Mouse (Mus musculus): ENCODE data around the gene Cd7.
"Not testable (repeated sequence)": the region's sequence is repeated elsewhere in the genome, so short reads cannot be mapped to it uniquely, and the experiment has no call there.

Gene Cd7

DNA sequence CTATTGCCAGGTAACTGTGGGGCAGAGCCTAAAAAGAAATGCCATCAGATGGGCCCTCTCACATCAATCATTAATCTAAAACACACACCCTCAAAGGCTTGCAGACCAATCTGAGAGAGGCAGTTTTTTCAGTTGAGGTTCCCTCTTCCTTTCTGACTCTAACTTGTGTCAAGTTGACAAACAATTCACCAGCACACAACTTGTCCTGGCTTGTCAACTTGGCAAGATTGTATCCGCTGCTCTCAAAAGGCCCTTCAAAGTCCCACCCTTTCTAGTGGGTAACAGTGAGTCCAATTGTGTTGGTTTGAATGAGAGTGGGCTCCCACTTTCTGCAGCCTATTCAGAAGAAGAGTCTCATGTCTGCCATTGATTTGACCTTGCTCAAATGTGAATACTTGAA is 6.1 kb upstream of the Cd7 start:
- DNase-seq = no peak

DNA sequence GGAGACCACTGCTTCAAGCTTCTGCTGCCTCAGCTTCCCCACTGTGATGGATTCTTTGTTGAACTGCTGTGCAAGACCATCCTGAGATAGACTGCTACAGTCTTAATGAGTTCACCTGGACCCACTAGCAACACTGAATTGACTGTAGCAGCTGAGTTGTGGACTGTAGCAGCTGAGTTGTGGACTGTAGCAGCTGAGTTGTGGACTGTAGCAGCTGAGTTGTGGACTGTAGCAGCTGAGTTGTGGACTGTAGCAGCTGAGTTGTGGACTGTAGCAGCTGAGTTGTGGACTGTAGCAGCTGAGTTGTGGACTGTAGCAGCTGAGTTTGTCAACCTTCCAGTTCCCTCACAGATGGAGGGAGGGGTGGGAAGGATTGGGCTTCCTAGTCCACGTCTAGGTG is 3.8 kb upstream of the Cd7 start:
- not testable (repeated sequence) for DNase-seq

DNA sequence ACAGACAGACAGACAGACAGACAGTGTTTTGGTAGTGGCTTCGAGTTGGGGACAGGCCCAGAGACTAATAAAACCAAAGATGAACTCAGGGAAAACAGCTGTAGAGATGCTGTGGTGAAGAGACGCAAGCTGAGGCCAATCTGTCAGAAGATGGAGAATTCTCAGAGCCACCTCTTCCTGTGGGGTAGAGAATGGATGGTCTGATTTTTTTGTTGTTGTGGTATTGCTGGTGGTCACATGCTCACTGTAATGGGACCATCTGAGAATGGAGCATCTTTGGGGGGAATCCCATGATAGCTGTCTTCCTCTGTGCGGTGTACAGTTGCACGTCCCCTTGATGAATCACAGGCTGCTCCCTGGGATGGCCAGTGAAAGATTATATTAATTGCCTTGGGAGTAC is 3.3 kb upstream of the Cd7 start:
- no peak for DNase-seq

DNA sequence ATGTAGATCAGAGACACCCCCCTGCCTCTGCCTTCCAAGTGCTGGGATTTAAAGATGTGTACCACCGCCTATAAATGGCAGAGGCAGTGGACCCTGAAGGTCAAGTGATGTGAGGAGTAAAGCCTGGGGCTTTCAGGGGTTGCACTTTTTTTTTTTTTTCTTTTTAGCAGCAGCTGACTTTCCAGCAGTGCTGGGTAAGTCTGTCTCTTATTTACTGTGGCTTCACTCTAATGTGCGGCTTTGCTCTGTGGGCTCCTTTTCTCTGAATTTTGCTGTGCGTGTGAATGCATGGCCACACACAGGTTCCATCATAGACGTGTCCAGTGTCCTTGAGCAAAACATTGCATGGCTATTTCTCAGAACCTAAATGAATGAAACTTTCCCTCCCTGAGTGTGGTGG is 2.4 kb upstream of the Cd7 start:
- DNase-seq = no peak

DNA sequence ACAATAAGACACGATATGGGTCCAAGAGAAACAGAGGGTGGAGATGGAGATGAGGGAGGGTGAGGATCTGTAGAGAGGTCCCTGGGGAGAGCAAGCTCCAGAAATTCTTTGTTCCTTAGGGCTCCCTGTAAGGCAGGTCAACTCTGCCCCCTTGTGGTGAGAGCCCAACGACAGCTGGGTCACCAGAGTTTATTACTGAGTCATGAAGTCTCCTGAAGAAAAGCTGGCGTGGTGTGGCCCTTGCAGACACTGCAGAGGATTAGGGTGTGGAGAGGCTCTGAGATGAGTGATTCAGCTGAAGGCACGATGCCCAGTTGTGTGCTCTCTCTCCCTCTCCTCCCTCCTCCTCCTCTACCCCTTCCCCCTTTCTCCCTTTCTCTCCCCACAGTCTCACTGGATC is 2.0 kb upstream of the Cd7 start:
- DNase-seq = peak; percentile 84

DNA sequence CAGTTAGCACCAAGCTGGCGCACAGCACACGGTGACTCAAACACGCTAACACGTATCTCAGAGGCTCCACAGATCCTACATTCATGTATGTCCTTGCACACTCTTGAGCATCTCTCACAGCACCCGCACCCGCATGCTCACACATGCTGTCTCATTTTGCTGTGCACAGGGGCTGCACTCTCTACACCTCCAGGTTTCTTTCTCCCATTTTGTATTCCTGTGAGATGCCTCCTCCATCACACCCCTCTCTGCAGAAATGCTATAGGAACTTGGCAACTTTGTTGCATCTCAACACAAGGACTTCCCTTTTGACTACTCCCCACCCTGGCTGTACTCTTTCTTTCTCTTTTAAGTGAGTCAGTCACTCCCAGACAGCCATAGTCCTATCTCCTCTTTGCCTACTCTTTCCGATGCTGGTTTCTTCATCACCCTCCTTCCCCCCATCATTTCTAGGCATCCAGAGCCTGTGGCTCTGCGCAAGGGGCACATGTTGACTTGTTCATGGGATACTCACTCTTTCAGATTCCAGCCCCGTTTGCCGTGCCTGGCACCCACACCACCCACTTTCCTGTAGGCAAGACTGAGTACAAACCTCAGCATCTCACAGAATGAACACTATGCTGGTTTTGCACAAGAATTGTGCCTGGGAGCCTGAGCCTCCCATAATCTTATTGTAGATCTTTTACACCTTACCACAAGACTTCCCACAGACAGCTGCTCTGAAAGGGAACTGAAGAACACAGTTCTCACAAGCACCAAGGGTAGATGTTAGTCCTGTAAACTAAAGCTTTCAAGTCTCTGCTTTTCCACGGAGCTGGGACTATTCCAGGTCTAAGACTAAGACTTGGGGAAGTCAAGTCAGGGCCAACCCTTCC is 615 bp downstream of the Cd7 start:
- no peak for DNase-seq

DNA sequence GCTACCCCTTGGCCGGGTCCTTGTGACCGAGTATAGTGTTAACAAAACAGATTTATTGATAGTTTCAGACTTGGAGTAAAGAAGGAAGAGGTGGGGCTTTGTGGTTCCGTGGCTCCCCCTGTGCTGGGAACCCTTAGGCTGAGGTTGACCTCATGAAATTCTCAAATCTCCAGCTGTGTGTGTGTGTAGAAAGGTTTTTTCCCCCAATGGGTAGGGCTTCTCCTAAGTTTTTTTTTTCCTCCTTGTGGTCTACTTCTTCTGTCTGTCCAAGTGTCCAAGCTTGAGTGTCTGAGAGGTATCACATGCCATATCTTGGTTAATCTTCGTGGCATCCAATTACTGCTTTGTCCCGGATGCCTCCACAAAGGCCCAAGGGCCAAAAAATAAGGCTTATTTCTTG is 6.1 kb downstream of the Cd7 start:
- no peak for DNase-seq

DNA sequence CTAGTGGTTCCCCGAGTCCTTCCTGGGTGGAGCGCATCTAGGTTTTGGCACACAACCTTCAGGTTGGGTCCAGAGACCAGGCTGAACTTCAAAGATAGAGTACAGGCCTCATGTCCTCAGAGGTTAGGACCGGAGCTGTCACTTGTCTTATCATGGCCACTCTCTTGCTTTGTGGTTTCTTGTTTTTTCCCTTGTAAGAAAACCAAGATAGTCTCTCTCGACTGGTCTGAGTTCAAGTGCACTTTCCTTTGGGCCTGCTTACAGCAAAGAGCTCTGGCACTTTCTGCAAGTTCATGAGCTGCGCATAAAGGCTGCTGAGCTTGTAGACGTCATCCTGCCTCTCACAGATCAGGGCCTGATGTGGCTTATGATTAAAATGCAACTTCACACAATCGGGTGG is 12.0 kb downstream of the Cd7 start:
- DNase-seq = no peak

DNA sequence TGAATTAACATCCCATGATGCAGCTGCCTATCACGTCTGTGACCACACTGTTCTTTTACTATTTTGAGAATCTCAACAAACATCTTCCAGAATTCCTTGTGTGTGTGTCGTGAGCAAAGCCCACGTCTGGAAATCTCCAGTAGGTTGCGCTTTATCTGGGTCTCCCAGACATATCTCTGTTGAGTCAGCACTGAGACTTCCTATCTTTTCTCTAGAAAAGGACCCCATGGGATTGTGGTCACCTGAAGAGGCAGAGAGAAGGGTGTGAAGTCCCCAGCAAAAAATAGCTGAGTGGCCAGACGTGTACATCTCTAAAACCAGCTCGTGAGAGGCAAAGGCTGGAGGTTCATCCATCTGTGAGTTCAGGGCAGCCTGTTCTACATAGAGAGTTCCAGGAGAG is 15.1 kb downstream of the Cd7 start:
- DNase-seq = no peak

DNA sequence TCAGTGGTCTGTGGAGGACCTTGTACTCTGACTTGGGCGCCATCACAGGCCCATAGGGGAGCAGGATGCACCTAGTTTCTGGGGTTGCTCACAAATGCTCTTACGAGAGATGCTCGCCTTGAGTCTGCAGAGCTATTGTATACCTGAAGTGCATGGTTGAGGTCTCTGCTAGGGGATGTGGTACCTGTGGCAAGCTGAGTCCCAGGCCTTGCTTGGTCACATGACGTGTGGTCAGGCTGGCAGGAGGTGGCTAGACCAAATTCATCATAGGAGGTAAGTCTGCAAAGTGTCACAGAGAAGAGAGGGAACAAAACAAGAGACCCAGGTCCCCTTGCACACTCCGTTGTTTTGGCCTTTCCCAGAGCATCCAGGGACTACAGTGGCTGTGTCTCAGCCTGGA is 19.7 kb downstream of the Cd7 start:
- no peak for DNase-seq

DNA sequence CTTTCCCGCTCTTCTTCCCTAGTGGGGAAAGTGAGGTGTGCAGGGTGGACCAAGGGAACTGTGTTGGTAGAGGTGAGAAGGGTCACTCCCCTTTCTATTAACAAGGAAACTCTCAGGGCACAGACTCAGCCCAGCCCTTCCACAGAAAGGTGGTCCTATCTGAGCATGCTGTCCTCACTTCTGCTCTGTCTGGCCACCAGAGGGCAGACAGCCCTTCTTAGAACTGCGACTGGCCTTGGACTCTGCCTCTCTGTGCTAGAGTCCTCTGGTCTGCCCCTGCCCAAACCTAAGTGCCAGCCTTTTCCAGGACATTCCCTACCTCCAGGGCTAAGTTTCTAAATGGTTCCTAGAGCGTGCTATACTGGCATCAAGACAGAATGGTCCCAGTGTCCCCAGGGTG is 21.5 kb downstream of the Cd7 start:
- peak; percentile 76 for DNase-seq

DNA sequence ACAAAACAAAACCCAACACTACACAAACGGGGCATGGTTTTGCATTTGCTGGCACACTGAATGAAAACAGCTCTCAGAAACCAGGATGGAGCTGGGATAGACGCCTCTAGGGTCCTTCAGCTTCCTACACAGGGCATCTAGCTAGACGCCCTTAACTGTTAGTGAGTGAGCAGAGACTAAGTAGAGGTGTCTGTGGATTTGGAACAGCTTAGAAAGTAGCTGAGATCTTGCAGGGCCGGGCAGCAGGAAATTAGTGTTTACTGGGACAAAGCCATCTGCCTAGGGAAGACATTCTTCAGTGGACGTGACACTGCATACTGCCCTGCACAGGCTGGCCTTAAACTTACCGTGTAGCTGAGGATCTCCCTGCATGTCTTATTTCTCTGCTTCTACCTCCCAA is 23.7 kb downstream of the Cd7 start:
- DNase-seq = no peak

DNA sequence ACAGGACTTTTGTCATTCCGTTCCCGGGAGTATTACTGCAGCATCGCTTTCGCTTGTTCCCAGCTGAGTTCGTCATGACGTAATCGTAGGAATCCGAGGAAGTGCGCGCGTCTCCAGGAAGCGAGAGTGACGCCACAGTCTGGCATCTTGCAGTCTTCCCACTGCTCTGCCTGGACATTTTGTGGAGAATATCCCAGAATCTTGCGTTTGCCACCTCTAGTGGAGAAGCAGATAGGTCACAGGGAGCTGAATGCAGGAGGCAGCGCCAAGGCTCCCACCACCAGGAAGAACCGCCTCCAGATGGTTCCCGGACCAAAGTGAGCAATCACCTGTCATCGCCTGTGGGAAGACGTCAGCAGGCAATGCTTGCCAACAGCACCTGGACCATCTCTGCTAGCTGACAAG is 24.3 kb downstream of the Cd7 start:
- DNase-seq = peak; percentile 42

DNA sequence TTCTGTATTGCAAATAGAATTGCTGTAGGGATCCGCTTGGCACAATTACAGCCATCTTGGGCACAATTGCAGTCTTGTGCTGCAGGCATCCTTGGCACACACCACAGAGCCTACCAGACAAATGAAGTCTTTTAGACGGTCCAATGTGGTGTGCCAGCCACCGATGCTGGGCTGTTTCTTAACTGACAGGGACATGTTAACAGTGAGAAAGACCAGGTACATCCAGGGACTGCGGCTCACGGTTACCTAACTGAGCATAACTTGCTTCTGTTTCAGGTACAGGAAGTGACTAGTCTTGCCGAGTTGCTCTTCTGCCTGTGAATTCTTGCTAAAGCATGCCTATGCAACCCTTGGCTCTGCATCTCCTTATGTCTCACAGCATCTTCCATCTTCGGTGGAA is 25.6 kb downstream of the Cd7 start:
- no peak for DNase-seq

DNA sequence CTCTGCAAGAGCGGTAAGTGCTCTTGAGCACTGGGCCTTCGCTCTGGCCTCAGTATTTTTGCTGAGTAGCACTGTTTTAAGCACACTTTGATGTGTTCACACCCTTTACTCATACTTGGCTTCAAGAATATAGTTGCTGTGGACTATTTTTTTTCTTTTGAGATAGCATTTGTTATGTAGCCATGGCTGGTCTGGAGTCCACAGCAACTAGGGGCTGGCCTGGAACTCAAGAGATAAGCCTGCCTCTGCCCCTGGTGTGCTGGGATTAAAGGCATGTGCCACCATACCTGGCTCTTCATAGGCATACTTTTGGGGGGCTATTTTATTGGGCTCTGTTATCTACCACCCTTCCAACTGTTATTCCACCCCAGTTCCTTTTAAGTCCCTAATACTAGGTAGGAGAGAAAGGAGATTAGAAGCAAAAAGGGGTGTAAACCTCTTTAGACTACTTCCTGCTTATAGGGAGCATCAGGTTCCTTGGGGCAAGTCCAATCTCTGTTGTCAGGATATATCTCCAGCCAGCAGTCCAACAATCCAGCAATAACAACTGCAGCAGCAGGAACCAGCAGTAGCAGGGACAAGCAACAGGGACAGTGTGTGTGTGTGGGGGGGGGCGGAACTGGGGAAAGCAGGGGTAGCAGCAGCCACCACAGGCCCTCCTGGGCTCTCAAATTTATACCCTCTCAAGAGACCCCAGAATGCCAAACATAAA is 29.0 kb downstream of the Cd7 start:
- DNase-seq = no peak

DNA sequence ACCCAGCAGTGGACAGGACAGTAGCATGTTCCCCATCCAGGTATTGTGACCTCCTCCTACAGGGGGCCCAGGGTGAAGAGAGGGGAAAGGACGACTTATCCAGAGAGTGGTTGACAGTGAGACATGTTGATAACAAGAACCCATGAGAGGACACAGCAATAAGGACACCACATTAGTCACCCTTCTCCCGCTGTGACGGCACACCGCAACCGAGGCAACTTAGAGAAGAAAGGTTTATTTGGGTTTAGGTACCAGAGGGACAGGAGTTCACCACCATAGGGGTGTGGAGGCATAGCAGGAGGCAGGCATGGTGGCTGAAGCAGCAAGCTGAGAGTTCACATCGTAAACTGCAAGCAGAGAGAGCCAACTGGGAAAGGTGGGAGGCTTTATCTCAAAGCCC is 33.0 kb downstream of the Cd7 start:
- DNase-seq = no peak

DNA sequence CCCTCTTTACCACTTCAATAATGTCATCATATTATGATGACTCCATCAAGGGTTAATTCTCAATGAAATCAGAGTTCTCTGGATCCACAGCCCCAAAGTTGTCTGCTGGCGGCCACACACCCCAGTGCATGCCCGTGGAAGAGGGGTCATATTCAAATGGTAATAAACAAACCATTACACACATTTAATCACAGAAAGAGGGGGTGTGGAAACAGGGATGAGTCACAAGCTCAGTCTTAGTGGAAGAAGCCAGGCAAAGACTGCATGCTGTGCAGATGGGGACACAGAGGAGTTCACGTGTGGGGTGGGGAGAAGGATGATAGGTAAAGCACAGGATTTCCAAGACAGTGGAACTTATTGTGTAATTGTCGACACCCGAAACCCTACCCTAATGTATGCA is 34.9 kb downstream of the Cd7 start:
- no peak for DNase-seq

DNA sequence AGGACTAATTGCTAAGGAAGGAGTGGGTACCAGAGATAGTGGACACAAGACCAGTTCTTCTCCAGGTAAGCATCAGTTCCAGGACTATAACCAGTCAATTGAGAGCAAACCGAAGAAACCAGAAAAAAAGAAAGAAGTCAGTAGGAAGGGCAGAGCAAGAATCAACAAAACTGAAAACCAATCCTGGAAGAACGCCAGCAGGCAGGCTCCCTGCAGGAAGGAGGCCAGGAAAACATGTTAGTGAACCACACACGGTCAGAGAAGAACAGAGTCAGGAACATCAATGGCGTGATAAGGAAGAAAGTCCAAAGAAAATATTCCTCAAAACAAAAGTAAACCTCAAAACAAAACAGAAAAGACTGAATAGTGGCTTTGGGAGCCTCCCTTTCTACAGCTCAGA is 37.3 kb downstream of the Cd7 start:
- no peak for DNase-seq

DNA sequence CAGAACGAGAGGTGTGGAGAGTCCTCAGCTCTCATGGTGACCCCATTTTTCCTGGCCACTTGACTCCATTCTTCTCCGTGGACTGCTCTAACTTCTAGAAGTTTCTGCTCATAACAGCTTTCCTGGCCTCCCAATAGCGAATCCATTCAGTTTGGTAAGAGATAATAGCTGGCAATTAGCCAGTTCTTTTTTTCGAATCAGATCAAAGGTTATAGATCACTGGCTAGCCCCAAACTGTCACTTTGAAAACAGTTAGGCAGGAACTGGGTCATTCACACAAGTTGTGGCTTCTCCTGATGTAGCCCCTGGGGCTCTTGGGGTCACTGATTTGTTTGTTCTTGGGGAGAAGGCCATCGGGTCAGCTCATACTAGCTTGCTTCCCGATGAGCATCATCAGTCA is 44.5 kb downstream of the Cd7 start:
- DNase-seq = no peak

DNA sequence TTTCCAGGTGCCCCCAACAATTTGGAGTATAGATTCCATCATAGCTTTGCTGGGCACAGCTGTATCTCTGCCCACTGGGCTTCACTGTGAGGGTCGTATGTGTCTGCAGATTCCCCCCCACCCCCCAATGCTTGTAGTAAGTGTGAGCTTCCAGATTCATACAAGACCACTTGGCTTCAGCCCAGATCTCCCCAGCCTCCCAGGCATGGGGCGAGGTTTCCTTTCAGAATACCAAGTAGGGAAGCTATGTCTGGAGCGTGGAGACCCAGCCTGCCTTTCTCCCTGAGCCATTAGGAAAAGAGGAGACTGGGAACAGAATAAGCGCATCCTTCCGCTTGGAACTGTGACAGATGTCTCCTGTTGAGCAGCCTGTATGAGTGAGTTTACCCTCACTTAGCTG is 45.6 kb downstream of the Cd7 start:
- no peak for DNase-seq

DNA sequence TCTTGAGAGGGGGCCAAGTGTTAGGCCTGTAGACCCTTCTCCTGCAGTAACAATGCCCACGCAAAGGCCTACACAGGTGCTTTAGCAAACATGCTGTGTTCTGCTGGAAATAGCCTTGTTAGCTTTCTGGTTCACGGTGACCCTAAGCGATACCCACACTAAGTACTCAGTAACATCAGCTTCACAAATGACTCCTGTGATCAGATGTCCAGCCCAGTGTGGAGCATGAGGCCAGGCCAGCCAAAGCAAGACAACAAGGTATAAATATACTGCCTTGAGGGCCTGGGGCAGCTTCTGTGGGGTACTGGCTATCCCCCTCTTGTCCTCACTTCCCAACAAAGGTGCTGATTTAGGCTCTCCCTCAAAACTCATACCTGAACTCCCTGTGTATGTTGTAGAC is 46.1 kb downstream of the Cd7 start:
- DNase-seq = no peak

DNA sequence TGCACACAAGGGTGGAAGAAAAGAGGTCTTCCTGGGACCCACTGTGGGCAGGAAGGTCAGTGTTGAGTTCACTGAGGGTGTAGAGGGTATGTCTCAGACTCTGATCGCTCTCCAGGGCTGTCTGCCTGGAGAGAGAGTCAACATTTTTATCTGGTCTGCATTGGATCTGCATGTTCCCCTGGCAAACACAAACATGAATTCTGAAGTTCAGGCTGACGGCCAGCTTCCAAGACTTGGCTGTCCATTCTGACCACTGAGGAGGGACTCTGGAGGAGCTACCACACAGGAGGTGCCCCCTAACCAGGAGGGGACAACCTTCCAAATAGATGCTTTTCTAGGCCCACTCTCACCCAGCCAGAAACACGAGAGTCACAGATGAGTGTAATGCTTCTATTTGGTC is 47.4 kb downstream of the Cd7 start:
- DNase-seq = no peak

DNA sequence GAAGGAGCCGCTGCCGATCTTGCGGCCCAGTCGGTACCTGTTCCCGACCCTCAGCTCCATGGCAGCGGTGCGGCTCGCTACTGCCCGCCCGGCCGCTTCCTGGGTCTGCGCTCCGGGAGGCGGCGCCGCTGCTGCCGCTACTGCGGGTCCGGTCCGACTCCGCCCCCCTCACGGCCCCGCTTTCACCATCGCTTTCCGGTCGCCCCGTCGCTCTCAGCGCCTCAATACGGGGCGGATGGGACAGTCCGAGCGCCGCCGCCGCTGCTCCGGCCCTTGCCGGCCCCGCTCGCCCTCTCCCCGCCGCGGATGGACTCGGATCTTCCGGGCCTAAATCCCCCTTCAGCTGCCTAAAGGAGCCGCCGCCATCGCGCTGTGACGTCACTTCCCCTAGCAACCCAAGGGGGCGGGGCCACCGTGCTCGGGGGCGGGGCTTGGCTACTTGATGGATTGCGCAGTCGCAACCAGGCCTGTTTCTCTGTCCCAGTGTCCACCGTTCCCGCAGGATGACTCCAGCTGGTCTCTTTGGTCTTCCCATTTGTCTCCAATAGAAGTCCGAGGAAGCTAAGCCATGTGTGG is 48.2 kb downstream of the Cd7 start, which contains the start of gene Csnk1d:
Gene Csnk1d, minus strand, starts transcription at position 380 of the 576 bp plus-strand sequence.
- peak; percentile 96 for DNase-seq

DNA sequence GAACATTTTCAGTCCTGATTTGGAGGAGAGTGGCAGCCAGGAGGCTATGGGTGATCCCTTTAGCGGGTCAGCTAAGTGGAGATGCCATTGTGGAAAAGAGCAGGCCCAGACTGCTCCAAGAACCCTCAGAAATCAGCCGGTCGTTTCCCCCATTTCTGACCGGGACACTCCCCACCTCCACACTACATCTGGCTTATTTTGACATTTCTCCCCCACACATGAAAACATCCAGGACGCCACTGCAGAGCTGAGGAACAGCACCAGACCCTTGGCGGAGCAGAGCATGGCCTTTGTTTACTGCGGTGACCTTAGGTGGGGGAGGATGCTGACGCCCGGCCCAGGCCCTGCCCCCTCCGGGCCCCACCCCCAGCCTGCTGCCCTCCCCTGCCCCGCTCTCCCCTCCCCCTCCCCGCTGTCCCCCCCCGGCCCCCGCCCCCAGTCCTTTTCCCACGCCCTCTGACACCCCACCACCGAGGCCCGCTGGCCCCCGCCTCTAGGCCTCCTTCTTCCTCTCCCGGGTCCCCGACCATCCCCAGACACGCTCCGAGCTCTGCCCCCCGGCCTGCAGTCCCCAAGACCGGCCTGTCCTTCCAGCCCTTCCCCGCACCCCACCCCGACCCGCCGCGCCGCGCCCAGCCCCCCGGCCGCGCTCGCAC is 49.0 kb downstream of the Cd7 start:
- DNase-seq = peak; percentile 64

Data from embryo, embryonic 11 days (tissue).